In genomic region chr11:27448866-27449265, GRCm38 (mm10) we compare ENCODE assay signal across 23 mouse cellular contexts.
DNase-seq lines count a peak whose midpoint lies in the region; ATAC-seq and TF ChIP-seq lines count a peak whose summit lies in the region.
"Had no signal": no experiment of that assay in that cellular context is flagged by ENCODE, and none has a peak within 500 bp of the region (broad histone marks: within the 10 kb centered on the region; RNA-seq: fewer than 3 reads in every experiment).

No protein-coding gene starts in this region.

- TF ChIP-seq CTCF in CH12.LX (conservative IDR thresholded peaks at IDR 0.05 in 1 of 2, IDR thresholded peaks at IDR 0.05 in 1 of 2; ENCODE audit: low read depth in 2 of 2, low read length in 2 of 2) = no peak

- H3K9me3 ChIP-seq in CH12.LX (replicated peaks; ENCODE audit: low read length) = no peaks in the 10 kb centered on the region
- H3K9me3 ChIP-seq in midbrain, embryonic 11.5 days (ENCODE audit: control insufficient read depth, low read length) = no peaks in the 10 kb centered on the region
- H3K9me3 ChIP-seq: embryonic facial prominence, embryonic 12.5 days; forebrain, embryonic 13.5 days; forebrain, embryonic 15.5 days had no signal

- H3K36me3 ChIP-seq in CH12.LX (replicated peaks in 1 of 2; ENCODE audit: control insufficient read depth in 1 of 2, insufficient read depth in 1 of 2, low read length in 1 of 2) = no peaks in the 10 kb centered on the region
- no peaks in the 10 kb centered on the region for H3K36me3 ChIP-seq in midbrain, embryonic 11.5 days (ENCODE audit: control insufficient read depth, insufficient read depth, low read length)
- H3K36me3 ChIP-seq: embryonic facial prominence, embryonic 10.5 days; embryonic facial prominence, embryonic 12.5 days; forebrain, embryonic 15.5 days; G1E had no signal

- H3K4me1 ChIP-seq in CH12.LX (ENCODE audit: control insufficient read depth in 1 of 2, insufficient read depth in 2 of 2) = peaks cover 0 to 11% of the 10 kb centered on the region in 2 experiments; a peak in 2 of 4 replicates
- H3K4me1 ChIP-seq in midbrain, embryonic 11.5 days (ENCODE audit: control insufficient read depth, insufficient read depth, low read length) = no peaks in the 10 kb centered on the region
- H3K4me1 ChIP-seq: embryonic facial prominence, embryonic 10.5 days; embryonic facial prominence, embryonic 12.5 days; forebrain, embryonic 13.5 days; forebrain, embryonic 15.5 days had no signal

- in situ Hi-C loops in CH12.LX (cut with MboI; ENCODE audit: low pct_ligation_motif_present, low pct_unique_long_range_greater_than_20kb, low sequenced_read_pairs) = no loop called here

- peak; percentile 73 for DNase-seq in CH12.LX (ENCODE audit: extremely low read depth)
- DNase-seq in R1 (ENCODE audit: low read depth, low spot score) = peak; percentile 46
- no peak for DNase-seq in midbrain, embryonic 11.5 days (ENCODE audit: low spot score, missing footprints)
- no peak for DNase-seq in layer of hippocampus, postnatal 25 days (ENCODE audit: extremely low spot score in 1 of 2, low spot score in 1 of 2)
- no peak for DNase-seq in layer of hippocampus, postnatal 10 days (ENCODE audit: low spot score in 2 of 2)
- DNase-seq: adrenal gland, adult 8-10 months; adrenal gland, postnatal 14 days; adrenal gland, postnatal 36 days; B cell, adult 2 months; cerebellum, adult 11-12 months; cerebellum, adult 2 months; cerebellum, adult 9-10 months; cerebellum, postnatal 10 days; cerebellum, postnatal 25 days; forebrain, postnatal 0 days had no signal

- no peak for TF ChIP-seq POLR2A in CH12.LX (IDR thresholded peaks at IDR 0.05; ENCODE audit: low read depth, low read length)

- no peak overlapping the region; the same call in 1 of the 2 replicates for H3K4me2 ChIP-seq in CH12.LX (ENCODE audit: insufficient read depth, low read depth, poor library complexity, severe bottlenecking)
- H3K4me2 ChIP-seq in midbrain, embryonic 11.5 days = no peak overlapping the region
- H3K4me2 ChIP-seq: embryonic facial prominence, embryonic 12.5 days; forebrain, embryonic 13.5 days; forebrain, embryonic 15.5 days had no signal

- no peak overlapping the region for H3K4me3 ChIP-seq in CH12.LX (replicated peaks in 1 of 3; ENCODE audit: low read depth in 2 of 3, low read length in 2 of 3, poor library complexity in 1 of 3)
- H3K4me3 ChIP-seq in midbrain, embryonic 11.5 days (ENCODE audit: low read depth, low read length) = no peak overlapping the region
- H3K4me3 ChIP-seq: embryonic facial prominence, embryonic 10.5 days; embryonic facial prominence, embryonic 12.5 days; forebrain, embryonic 13.5 days; forebrain, embryonic 15.5 days had no signal

- 88% methylated on average over 1 of the region's 1 CpGs for WGBS in midbrain, embryonic 11.5 days

- TF ChIP-seq RAD21 in CH12.LX (IDR thresholded peaks at IDR 0.05; ENCODE audit: low read depth, low read length) = no peak; the same call in 1 of the 2 replicates

- H3K79me2 ChIP-seq in CH12.LX (replicated peaks; ENCODE audit: control insufficient read depth, extremely low read depth, insufficient read depth, poor library complexity, severe bottlenecking) = no peaks in the 10 kb centered on the region

- no peaks in the 10 kb centered on the region for H3K27me3 ChIP-seq in CH12.LX (replicated peaks)
- no peaks in the 10 kb centered on the region for H3K27me3 ChIP-seq in midbrain, embryonic 11.5 days (ENCODE audit: control insufficient read depth, insufficient read depth, low read length)
- H3K27me3 ChIP-seq: embryonic facial prominence, embryonic 12.5 days; forebrain, embryonic 13.5 days; forebrain, embryonic 15.5 days; Patski had no signal

- no peak for ATAC-seq in midbrain, embryonic 11.5 days (ENCODE audit: low FRiP score)
- ATAC-seq: activated CD4-positive, CD25-positive, alpha-beta regulatory T cell, adult 4 months; CD4-positive, CD25-positive, alpha-beta regulatory T cell, adult 4 months; forebrain, embryonic 13.5 days; forebrain, embryonic 15.5 days; forebrain, postnatal 0 days; Patski had no signal

- TF ChIP-seq EP300 in CH12.LX (IDR thresholded peaks at IDR 0.05; ENCODE audit: low read length) = peak; percentile 87

- no peak overlapping the region for H3K9ac ChIP-seq in CH12.LX (ENCODE audit: insufficient read depth, low read depth)
- H3K9ac ChIP-seq in midbrain, embryonic 11.5 days (ENCODE audit: low read length) = no peak overlapping the region
- H3K9ac ChIP-seq: embryonic facial prominence, embryonic 12.5 days; forebrain, embryonic 13.5 days; forebrain, embryonic 15.5 days; forebrain, postnatal 0 days had no signal

- dilution Hi-C loops in CH12.LX (cut with MboI; ENCODE audit: extremely low pct_ligation_motif_present, extremely low pct_unique_long_range_greater_than_20kb, low sequenced_read_pairs) = no loop called here

- no peak overlapping the region for H3K27ac ChIP-seq in CH12.LX (ENCODE audit: insufficient read depth, low read depth)
- no peak overlapping the region for H3K27ac ChIP-seq in midbrain, embryonic 11.5 days (ENCODE audit: low read depth, low read length)
- H3K27ac ChIP-seq: embryonic facial prominence, embryonic 10.5 days; embryonic facial prominence, embryonic 12.5 days; forebrain, embryonic 13.5 days; forebrain, embryonic 15.5 days had no signal

TF ChIP-seq in CH12.LX, 34 proteins besides CTCF, POLR2A, EP300 and RAD21:
- TF ChIP-seq BHLHE40 (IDR thresholded peaks at IDR 0.05; ENCODE audit: low read depth, low read length) (peak; percentile 71), HCFC1 (IDR thresholded peaks at IDR 0.05; ENCODE audit: low read depth, low read length) (no peak), JUND (conservative IDR thresholded peaks at IDR 0.05; ENCODE audit: low read depth, low read length) (no peak; the same call in 1 of the 2 replicates), MXI1 (IDR thresholded peaks at IDR 0.05; ENCODE audit: low read depth, low read length) (no peak), SMC3 (IDR thresholded peaks at IDR 0.05; ENCODE audit: low read depth, low read length) (no peak), MEF2A (IDR thresholded peaks at IDR 0.05; ENCODE audit: borderline replicate concordance, low read depth, low read length) (no peak), TCF12 (IDR thresholded peaks at IDR 0.05; ENCODE audit: low read depth, low read length) (0 out of 2 replicates have a peak, but pooled peaks have one; percentile 27), CHD2 (IDR thresholded peaks at IDR 0.05; ENCODE audit: low read length) (no peak), ZKSCAN1 (IDR thresholded peaks at IDR 0.05; ENCODE audit: borderline replicate concordance, low read depth, low read length) (no peak), NELFE (IDR thresholded peaks at IDR 0.05; ENCODE audit: low read depth, low read length) (no peak), USF1 (IDR thresholded peaks at IDR 0.05; ENCODE audit: low read depth, low read length) (no peak), MAX (IDR thresholded peaks at IDR 0.05; ENCODE audit: low read length) (no peak), ZMIZ1 (IDR thresholded peaks at IDR 0.05; ENCODE audit: low read depth, low read length) (no peak), ZNF384 (IDR thresholded peaks at IDR 0.05; ENCODE audit: low read depth, low read length) (no peak), POLR2AphosphoS2 (IDR thresholded peaks at IDR 0.05; ENCODE audit: low read depth, low read length) (no peak), IRF4 (IDR thresholded peaks at IDR 0.05; ENCODE audit: low read depth, low read length) (peak; percentile 87), RCOR1 (conservative IDR thresholded peaks at IDR 0.05; ENCODE audit: low read depth, low read length) (no peak), TBP (conservative IDR thresholded peaks at IDR 0.05; ENCODE audit: low read depth, low read length) (no peak), E2F4 (IDR thresholded peaks at IDR 0.05; ENCODE audit: insufficient replicate concordance, low read depth, low read length) (no peak), USF2 (conservative IDR thresholded peaks at IDR 0.05; ENCODE audit: low read depth, low read length) (no peak), JUN (IDR thresholded peaks at IDR 0.05; ENCODE audit: insufficient read depth, low read depth, low read length) (no peak), CHD1 (IDR thresholded peaks at IDR 0.05; ENCODE audit: low read depth, low read length) (no peak), SIN3A (IDR thresholded peaks at IDR 0.05; ENCODE audit: low read length) (no peak), MAZ (IDR thresholded peaks at IDR 0.05; ENCODE audit: low read depth, low read length) (no peak), MYC (IDR thresholded peaks at IDR 0.05; ENCODE audit: low read depth, low read length) (no peak), KAT2A (IDR thresholded peaks at IDR 0.05; ENCODE audit: insufficient replicate concordance, low read length) (no peak), GABPA (IDR thresholded peaks at IDR 0.05; ENCODE audit: insufficient replicate concordance, low read depth, low read length) (no peak), ELF1 (IDR thresholded peaks at IDR 0.05; ENCODE audit: low read depth, low read length) (0 out of 2 replicates have a peak, but pooled peaks have one; percentile 27)

Comparison
In these comparisons a context has a peak if more than half of its experiments do, and no peak if none do; other contexts are left out.
1. DNase-seq: peak in CH12.LX (single experiment) and R1 (single experiment); none in midbrain, embryonic 11.5 days (single experiment), layer of hippocampus, postnatal 25 days (0 of 2) and layer of hippocampus, postnatal 10 days (0 of 2).